Mouse (Mus musculus): ENCODE measurements around the gene Slc36a4.

- TF ChIP-seq EP300 (IDR thresholded peaks at IDR 0.05; ENCODE audit: insufficient read depth, low read depth, low read length) (no peak), CTCF (IDR thresholded peaks at IDR 0.05) (no peak)
Measured at GRCm38 (mm10) chr9:15746636-15747035, 37.1 kb downstream of the Slc36a4 start.

All from heart, adult 2 months (tissue).